8 mouse cellular contexts compared by ENCODE assay signal in the genomic region with DNA sequence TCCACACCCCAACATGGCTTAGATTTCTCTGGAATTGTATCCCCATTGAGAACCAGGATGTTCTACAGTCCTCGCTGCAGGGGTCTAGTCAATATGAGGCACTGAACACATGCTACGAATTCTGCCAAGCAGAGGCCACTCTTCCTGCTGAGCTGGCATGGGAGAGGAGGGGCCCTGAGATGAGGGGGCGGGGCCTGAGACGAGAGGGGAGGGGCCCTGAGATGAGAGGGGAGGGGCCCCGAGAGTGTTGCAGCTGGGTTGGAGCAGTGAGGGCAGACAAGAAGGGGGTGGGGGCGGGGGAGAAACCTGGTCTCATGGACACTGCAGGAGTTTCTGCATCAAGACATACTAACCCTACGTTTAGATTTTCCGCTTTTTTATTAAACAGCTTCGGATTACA.
DNase-seq lines count a peak whose midpoint lies in the region.

No protein-coding gene starts in this region.

- peak; percentile 33 for DNase-seq in heart, adult 11 months
- no peak for DNase-seq in heart, postnatal 36 days
- DNase-seq in left cerebral cortex, postnatal 4 days, result peak; percentile 20
- DNase-seq in left cerebral cortex, postnatal 25 days (ENCODE audit: low spot score in 2 of 2), result no peak
- peak; percentile 74 for DNase-seq in ES-CJ7 (ENCODE audit: low read depth, low spot score)
- DNase-seq in embryonic facial prominence, embryonic 10.5 days (ENCODE audit: low spot score), result peak; percentile 47
- DNase-seq in layer of hippocampus, postnatal 25 days (ENCODE audit: extremely low spot score in 1 of 2, low spot score in 1 of 2), result no peak
- no peak for DNase-seq in cerebellum, postnatal 25 days

- H3K27ac ChIP-seq in embryonic facial prominence, embryonic 10.5 days (replicated peaks), result no peak overlapping the region

- no peaks in the 10 kb centered on the region for H3K36me3 ChIP-seq in embryonic facial prominence, embryonic 10.5 days (replicated peaks)

- H3K27me3 ChIP-seq in embryonic facial prominence, embryonic 10.5 days (replicated peaks; ENCODE audit: low read depth, poor library complexity, severe bottlenecking), result no peaks in the 10 kb centered on the region

- no peaks in the 10 kb centered on the region for H3K4me1 ChIP-seq in embryonic facial prominence, embryonic 10.5 days

- intact Hi-C loops in heart, postnatal 36 days (cut with DNase I), result loop anchor here (2.0 kb wide), 1 partner anchor 289 kb away; no protein-coding TSS in a partner anchor
- intact Hi-C loops in left cerebral cortex, postnatal 4 days (cut with DNase I), result no loop called here
- intact Hi-C loops in left cerebral cortex, postnatal 25 days (cut with DNase I), result loop anchor here (10.0 kb wide), 1 partner anchor 199 kb away; a partner anchor contains a TSS

- H3K4me3 ChIP-seq in embryonic facial prominence, embryonic 10.5 days, result no peak overlapping the region

- 0 out of 2 replicates have a peak, but pooled peaks cover 4% of the 10 kb centered on the region for H3K9me3 ChIP-seq in embryonic facial prominence, embryonic 10.5 days

- WGBS in embryonic facial prominence, embryonic 10.5 days, result 55% methylated on average over 9 of the region's 9 CpGs

Comparison
In these comparisons a context has a peak if more than half of its experiments do, and no peak if none do; other contexts are left out.
1. DNase-seq: peak in heart, adult 11 months (single experiment), left cerebral cortex, postnatal 4 days (single experiment), ES-CJ7 (single experiment) and embryonic facial prominence, embryonic 10.5 days (single experiment); none in heart, postnatal 36 days (0 of 2), left cerebral cortex, postnatal 25 days (0 of 2), layer of hippocampus, postnatal 25 days (0 of 2) and cerebellum, postnatal 25 days (0 of 2).